Mouse (Mus musculus): ENCODE measurements around the gene Ap2s1. TPM values are rescaled to one million over a fixed set of nuclear protein-coding genes. Genes with fewer than 3 reads are reported as not detected.

Gene Ap2s1
- total RNA-seq, 2 experiments from 2014 or later, result 65.4 to 71.9 TPM

- DNase-seq, result no peak
Observed at GRCm38 (mm10) chr7:16794886-16795285, 56.7 kb downstream of the Ap2s1 start.

Other genes with a start within 250 kb of the Ap2s1 start
- gene Arhgap35, start 123.4 kb upstream of the Ap2s1 start, total RNA-seq (2021), result 10 to 100 TPM; 30.5 to 36.6 TPM
- gene Ceacam15, start 62.7 kb upstream of the Ap2s1 start, total RNA-seq (2021), result not detected
- not detected for gene Ceacam9, start 16.5 kb upstream of the Ap2s1 start, total RNA-seq (2021)
- 10 to 100 TPM; 32.5 to 34.9 TPM for gene Slc1a5, start 42.9 kb downstream of the Ap2s1 start, total RNA-seq (2021)
- gene Strn4, start 77.5 kb downstream of the Ap2s1 start, total RNA-seq (2021), result 10 to 100 TPM; 42.3 to 46.1 TPM
- 10 to 100 TPM; 23.2 to 23.3 TPM for gene Fkrp, start 78.3 kb downstream of the Ap2s1 start, total RNA-seq (2021)
- gene Prkd2, start 104.5 kb downstream of the Ap2s1 start, total RNA-seq (2021), result 10 to 100 TPM in 1 of 2 experiments, 1 to 10 TPM in 1; 9.8 to 14.0 TPM
- gene Dact3, start 136.9 kb downstream of the Ap2s1 start, total RNA-seq (2021), result 10 to 100 TPM in 1 of 2 experiments, 1 to 10 TPM in 1; 9.5 to 10.9 TPM
- gene Gng8, start 153.4 kb downstream of the Ap2s1 start, total RNA-seq (2021), result 1 to 10 TPM; 1.3 to 2.7 TPM
- 1 to 10 TPM; 1.8 to 2.9 TPM for gene Ptgir, start 168.1 kb downstream of the Ap2s1 start, total RNA-seq (2021)
- gene Calm3, start 185.7 kb downstream of the Ap2s1 start, total RNA-seq (2021), result 100 to 1,000 TPM; 255 to 271 TPM
- gene Pnmal2, start 206.3 kb downstream of the Ap2s1 start, total RNA-seq (2021), result 10 to 100 TPM; 20.6 to 24.5 TPM
- under 1 TPM; 0.16 to 0.21 TPM for gene Pnmal1, start 221.3 kb downstream of the Ap2s1 start, total RNA-seq (2021)
- under 1 TPM in 1 of 2 experiments, not detected in 1; 0.16 TPM for gene Gm42372, start 244.7 kb downstream of the Ap2s1 start, total RNA-seq (2021)

All from gastrocnemius, postnatal 10 days (tissue).